Mouse (Mus musculus): ENCODE measurements around the gene Zbtb9. TPM values are rescaled to one million over a fixed set of nuclear protein-coding genes. Genes with fewer than 3 reads are reported as not detected.

Gene Zbtb9
- total and polyA plus RNA-seq, 2 experiments from 2014 or later = 6.6 to 21.4 TPM

DNA sequence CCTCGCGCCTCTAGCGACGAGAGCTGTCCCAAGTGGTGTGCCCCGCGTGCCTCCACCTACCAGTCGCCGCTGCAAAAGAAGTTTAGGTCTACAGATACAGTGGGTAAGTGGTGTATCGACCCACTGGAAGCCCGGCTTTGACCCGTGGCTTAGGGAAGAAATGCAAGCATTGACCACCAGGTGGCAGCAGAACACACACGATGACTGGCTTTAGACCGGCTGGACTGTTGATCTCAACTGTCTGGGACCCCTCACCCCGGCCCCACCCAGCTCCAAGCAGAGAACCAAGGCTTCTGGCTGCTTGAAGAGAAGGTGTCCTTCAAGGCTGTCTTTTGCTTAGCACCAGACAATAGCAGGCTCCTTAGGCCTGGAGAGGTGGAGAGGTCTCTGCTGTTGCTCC is 59.9 kb downstream of the Zbtb9 start:
- Histone ChIP-seq H3K4me3 (ENCODE audit: low read length) (no peak overlapping the region), H3K9ac (replicated peaks; ENCODE audit: low read length) (no peak overlapping the region), H3K36me3 (ENCODE audit: insufficient read depth, low read length) (no peaks in the 10 kb centered on the region), H3K4me1 (ENCODE audit: insufficient read depth, low read length) (0 out of 2 replicates have a peak, but pooled peaks cover 3% of the 10 kb centered on the region), H3K27ac (no peak overlapping the region), H3K9me3 (ENCODE audit: low read length) (no peaks in the 10 kb centered on the region), H3K4me2 (ENCODE audit: low read depth, low read length) (0 out of 2 replicates have a peak overlapping the region, but pooled peaks have one; percentile 11), H3K27me3 (ENCODE audit: insufficient read depth, low read length) (no peaks in the 10 kb centered on the region)
- 2% methylated on average over 14 of the region's 14 CpGs for WGBS
- ATAC-seq (peak; percentile 58; the same call in 1 of the 2 replicates), DNase-seq (ENCODE audit: low spot score) (peak; percentile 87)
- TF ChIP-seq CTCF (IDR thresholded peaks at IDR 0.05; ENCODE audit: low read depth) = peak; percentile 96

DNA sequence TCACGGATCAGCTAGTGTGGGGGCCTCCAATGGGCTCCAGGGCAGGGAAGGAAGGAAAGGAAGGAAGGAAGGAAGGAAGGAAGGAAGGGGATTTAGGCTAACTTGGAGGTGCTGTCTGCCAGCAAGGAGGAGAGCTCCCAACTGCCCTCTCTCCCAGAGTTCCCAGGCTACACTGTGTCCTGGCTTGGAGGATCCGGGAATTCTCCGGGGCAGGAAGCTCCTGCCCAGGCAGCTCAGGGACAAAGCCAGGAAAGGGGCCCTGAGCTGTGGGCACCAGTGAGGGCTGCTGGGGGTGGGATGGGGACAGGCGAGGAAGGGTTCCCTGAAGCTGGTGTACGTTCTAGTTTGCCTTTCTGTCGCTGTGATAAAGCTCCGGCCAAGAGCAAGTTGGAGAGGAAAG is 63.5 kb downstream of the Zbtb9 start:
- DNase-seq (ENCODE audit: low spot score) = no peak
- no peaks in the 10 kb centered on the region for H3K9me3 ChIP-seq (ENCODE audit: low read length)
- H3K36me3 ChIP-seq (ENCODE audit: insufficient read depth, low read length) = no peaks in the 10 kb centered on the region
- H3K4me1 ChIP-seq (ENCODE audit: insufficient read depth, low read length) = peaks cover 11% of the 10 kb centered on the region; the same call in 1 of the 2 replicates
- WGBS = 74% methylated on average over 7 of the region's 7 CpGs
- no peak for TF ChIP-seq CTCF (IDR thresholded peaks at IDR 0.05; ENCODE audit: low read depth)
- no peak overlapping the region for H3K27ac ChIP-seq
- H3K4me3 ChIP-seq (ENCODE audit: low read length) = no peak overlapping the region
- no peak overlapping the region for H3K4me2 ChIP-seq (ENCODE audit: low read depth, low read length)
- no peak overlapping the region for H3K9ac ChIP-seq (replicated peaks; ENCODE audit: low read length)
- ATAC-seq = no peak
- no peaks in the 10 kb centered on the region for H3K27me3 ChIP-seq (ENCODE audit: insufficient read depth, low read length)

DNA sequence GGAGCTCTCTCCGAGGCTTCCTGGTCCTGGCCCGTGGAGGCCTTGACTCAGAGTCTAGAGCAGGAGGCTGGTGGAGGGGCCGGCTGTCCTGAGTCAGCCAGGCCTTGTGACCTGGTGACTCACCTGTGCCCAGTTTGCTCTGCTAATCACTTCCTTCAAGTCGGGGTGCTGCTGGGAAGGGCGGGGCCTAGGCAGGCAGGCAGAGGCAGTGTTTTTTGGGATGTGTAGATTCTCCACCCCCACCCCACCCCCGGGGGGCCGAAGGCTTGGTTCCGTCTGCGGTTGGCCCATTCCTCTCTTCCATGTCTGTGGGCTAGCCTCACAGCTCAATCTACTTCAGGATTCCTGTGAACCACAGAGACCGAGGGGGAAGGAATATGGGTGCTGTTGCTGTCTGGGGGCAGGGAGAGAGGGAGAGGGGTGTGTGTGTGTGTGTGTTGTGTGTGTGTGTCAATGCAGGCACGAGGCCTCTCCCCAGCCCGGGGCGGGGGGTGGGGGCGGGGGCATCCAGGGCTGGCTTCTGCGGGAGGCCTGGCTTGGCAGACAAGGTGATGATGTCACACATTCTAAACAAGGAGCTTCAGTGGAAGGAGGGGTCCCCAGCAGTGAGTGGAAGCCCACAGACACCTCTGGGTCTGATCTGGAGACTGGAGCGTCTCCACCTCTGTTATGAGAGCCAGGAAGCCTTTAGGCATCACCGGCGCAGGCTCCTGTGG is 65.5 kb downstream of the Zbtb9 start:
- Histone ChIP-seq H3K27ac (no peak overlapping the region), H3K4me2 (ENCODE audit: low read depth, low read length) (no peak overlapping the region), H3K9ac (replicated peaks; ENCODE audit: low read length) (no peak overlapping the region), H3K9me3 (ENCODE audit: low read length) (no peaks in the 10 kb centered on the region), H3K4me1 (ENCODE audit: insufficient read depth, low read length) (peaks cover 11% of the 10 kb centered on the region; the same call in 1 of the 2 replicates), H3K27me3 (ENCODE audit: insufficient read depth, low read length) (no peaks in the 10 kb centered on the region), H3K4me3 (ENCODE audit: low read length) (no peak overlapping the region), H3K36me3 (ENCODE audit: insufficient read depth, low read length) (no peaks in the 10 kb centered on the region)
- no peak for ATAC-seq
- no peak for DNase-seq (ENCODE audit: low spot score)
- WGBS = 49% methylated on average over 18 of the region's 18 CpGs
- no peak for TF ChIP-seq CTCF (IDR thresholded peaks at IDR 0.05; ENCODE audit: low read depth)

DNA sequence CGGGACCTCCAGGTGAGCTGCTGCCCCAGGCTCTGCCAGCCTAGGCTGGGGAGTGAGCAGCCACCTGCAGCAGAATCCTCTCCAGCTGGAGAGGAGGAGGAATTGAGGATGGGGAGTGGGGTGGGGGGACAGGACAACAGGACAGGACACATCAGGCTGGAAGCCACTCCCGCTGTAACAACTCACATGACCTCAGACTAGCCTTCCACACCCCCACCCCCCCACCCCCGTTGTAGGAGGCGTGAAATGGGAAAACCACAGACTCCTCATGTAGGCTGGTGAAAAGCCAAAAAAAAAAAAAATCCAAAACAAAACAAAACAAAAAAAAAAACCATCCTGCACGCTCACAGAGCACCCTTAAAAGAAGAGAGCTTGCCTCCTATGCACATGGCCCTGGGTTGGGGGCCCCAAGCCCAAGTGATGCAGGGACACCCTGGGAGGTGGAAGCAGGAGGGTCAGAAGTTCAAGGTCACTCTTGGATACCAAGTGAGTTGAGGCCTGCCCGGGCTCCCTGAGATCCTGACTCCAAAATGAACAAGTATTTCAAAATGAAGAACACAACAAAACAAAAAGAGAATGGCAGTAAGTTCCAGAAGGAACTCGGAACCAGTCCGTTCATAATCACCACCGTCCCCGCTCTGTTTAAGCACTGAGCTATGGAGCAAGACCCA is 66.6 kb downstream of the Zbtb9 start:
- no peaks in the 10 kb centered on the region for H3K9me3 ChIP-seq (ENCODE audit: low read length)
- ATAC-seq = no peak
- no peak overlapping the region for H3K9ac ChIP-seq (replicated peaks; ENCODE audit: low read length)
- no peak overlapping the region for H3K4me2 ChIP-seq (ENCODE audit: low read depth, low read length)
- H3K4me3 ChIP-seq (ENCODE audit: low read length) = no peak overlapping the region
- peaks cover 11% of the 10 kb centered on the region; the same call in 1 of the 2 replicates for H3K4me1 ChIP-seq (ENCODE audit: insufficient read depth, low read length)
- 73% methylated on average over 10 of the region's 10 CpGs for WGBS
- no peaks in the 10 kb centered on the region for H3K27me3 ChIP-seq (ENCODE audit: insufficient read depth, low read length)
- H3K27ac ChIP-seq = no peak overlapping the region
- no peak for DNase-seq (ENCODE audit: low spot score)
- no peak for TF ChIP-seq CTCF (IDR thresholded peaks at IDR 0.05; ENCODE audit: low read depth)
- H3K36me3 ChIP-seq (ENCODE audit: insufficient read depth, low read length) = no peaks in the 10 kb centered on the region

DNA sequence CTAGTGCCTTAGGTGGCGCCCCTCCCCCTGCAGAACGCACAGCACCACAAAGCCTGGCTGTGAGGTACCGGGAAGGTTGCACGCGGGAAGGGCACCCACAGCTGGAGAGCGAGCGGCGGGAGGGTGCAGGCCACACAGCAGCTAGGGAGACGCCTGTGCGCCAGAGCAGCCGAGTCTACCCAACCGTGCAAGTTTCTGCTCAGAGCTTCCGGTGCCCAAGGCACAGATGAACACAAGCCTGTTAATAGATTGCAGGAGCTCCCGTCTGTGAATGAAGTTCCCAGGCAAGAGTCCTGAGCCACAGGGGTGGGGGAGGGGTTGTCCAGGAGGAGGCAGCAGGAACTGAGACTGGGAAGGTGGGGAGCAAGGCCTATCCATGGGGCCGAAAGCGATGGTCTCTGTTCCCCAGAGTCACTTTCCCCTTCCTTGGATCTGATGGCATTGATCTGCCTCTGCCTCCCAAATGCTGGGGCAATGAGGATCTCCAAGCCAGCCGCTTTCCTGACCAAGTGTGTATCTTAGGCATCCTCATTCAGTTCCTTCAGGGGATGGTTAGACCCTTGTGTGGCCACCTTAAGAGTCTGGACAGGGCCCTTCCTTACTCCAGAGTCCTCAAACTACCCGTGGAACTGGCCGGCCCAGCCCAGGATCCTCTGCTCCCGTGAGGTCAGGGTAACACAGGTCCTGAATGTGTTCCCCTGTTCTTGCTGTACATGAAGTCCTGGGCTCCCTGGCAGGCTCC is 67.5 kb downstream of the Zbtb9 start:
- DNase-seq (ENCODE audit: low spot score) = peak; percentile 52
- no peak for ATAC-seq
- Histone ChIP-seq H3K4me2 (ENCODE audit: low read depth, low read length) (0 out of 2 replicates have a peak overlapping the region, but pooled peaks have one; percentile 13), H3K9me3 (ENCODE audit: low read length) (no peaks in the 10 kb centered on the region), H3K4me3 (ENCODE audit: low read length) (no peak overlapping the region), H3K27me3 (ENCODE audit: insufficient read depth, low read length) (no peaks in the 10 kb centered on the region), H3K9ac (replicated peaks; ENCODE audit: low read length) (no peak overlapping the region), H3K36me3 (ENCODE audit: insufficient read depth, low read length) (no peaks in the 10 kb centered on the region), H3K27ac (no peak overlapping the region), H3K4me1 (ENCODE audit: insufficient read depth, low read length) (peaks cover 11% of the 10 kb centered on the region; the same call in 1 of the 2 replicates)
- 12% methylated on average over 20 of the region's 20 CpGs for WGBS
- no peak for TF ChIP-seq CTCF (IDR thresholded peaks at IDR 0.05; ENCODE audit: low read depth)

DNA sequence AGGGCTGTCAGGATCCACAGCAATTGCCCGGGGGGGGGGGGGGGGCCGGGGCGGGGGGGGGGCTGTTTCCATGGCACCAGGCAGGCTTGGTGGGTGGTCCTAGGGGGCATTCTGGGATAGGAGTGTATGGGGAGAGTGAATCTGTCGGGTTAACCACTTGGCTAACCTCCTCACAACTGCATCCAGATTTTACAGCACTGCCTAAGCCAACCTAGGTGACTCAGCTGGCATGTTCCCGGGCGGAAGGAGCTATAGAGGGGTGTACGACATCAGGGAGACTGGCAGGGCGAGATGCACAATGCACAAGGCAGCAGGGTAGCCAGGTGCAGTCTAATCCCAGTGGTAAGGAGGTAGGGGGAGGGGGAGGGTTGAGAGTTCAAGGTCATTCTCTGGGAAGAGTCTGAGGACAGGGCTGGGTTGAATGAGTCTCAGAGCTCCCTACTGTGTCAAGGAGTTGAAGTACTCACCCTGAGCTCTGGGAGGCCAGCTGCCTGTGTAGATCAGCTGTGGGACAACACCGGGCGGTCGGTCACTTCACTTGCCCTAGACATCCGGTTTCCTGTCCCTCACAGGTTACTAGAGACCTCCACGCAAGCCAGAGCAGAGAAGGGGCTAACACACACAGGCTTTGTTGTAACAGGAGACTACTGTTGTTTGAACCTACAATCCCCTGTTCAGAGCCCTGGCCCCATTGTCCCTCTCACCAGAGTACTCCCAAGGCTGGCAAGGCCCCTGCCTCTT is 68.2 kb downstream of the Zbtb9 start:
- WGBS = 54% methylated on average over 10 of the region's 13 CpGs
- H3K4me3 ChIP-seq (ENCODE audit: low read length) = no peak overlapping the region
- ATAC-seq (peak; percentile 21; the same call in 1 of the 2 replicates), DNase-seq (ENCODE audit: low spot score) (no peak)
- no peaks in the 10 kb centered on the region for H3K9me3 ChIP-seq (ENCODE audit: low read length)
- peaks cover 11% of the 10 kb centered on the region; the same call in 1 of the 2 replicates for H3K4me1 ChIP-seq (ENCODE audit: insufficient read depth, low read length)
- H3K27ac ChIP-seq = no peak overlapping the region
- no peak overlapping the region for H3K4me2 ChIP-seq (ENCODE audit: low read depth, low read length)
- no peaks in the 10 kb centered on the region for H3K36me3 ChIP-seq (ENCODE audit: insufficient read depth, low read length)
- H3K9ac ChIP-seq (replicated peaks; ENCODE audit: low read length) = no peak overlapping the region
- H3K27me3 ChIP-seq (ENCODE audit: insufficient read depth, low read length) = no peaks in the 10 kb centered on the region
- no peak for TF ChIP-seq CTCF (IDR thresholded peaks at IDR 0.05; ENCODE audit: low read depth)
